In the genomic region with DNA sequence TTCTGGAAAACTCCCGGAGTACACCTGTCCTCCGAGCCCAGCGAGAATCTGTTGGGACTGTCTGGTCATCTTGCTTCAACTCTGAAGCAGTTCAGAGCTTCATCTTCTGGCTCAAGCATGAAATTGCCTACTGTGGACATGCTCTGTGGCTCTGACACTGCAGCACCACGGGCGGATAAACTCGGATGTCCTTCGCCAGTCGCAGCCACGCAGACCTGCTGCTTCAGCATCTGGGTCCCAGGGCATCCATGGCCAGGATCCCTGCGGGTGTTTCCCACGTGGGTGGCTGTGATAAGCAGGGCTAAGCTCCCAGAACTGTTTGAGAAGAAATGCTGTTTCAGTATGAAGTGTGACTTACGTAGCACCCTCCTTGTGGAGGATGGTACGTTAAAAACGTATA, we compare ENCODE assay signal across 16 mouse cellular contexts.
"Had no signal": no experiment of that assay in that cellular context is flagged by ENCODE, and none has a peak within 500 bp of the region (broad histone marks: within the 10 kb centered on the region; RNA-seq: fewer than 3 reads in every experiment).

No protein-coding gene starts in this region.

- ATAC-seq: liver, embryonic 12.5 days; midbrain, embryonic 16.5 days had no signal

- H3K36me3 ChIP-seq: limb, embryonic 10.5 days; liver, embryonic 12.5 days; midbrain, embryonic 12.5 days; neural tube, embryonic 13.5 days had no signal

- H3K27me3 ChIP-seq: liver, embryonic 12.5 days; midbrain, embryonic 12.5 days; neural tube, embryonic 13.5 days had no signal

- H3K9ac ChIP-seq: liver, embryonic 12.5 days; lung, embryonic 14.5 days; midbrain, embryonic 12.5 days; neural tube, embryonic 13.5 days had no signal

- DNase-seq: kidney, postnatal 4 days; lung, embryonic 14.5 days; lung, postnatal 10 days; retina, postnatal 1 day; right cerebral cortex, postnatal 4 days; spleen, adult 18-20 months; thymus, adult 2 months; thymus, postnatal 36 days had no signal

- H3K27ac ChIP-seq: kidney, postnatal 0 days; layer of hippocampus, adult 2 months; limb, embryonic 10.5 days; liver, embryonic 12.5 days; macrophage; midbrain, embryonic 12.5 days; neural tube, embryonic 13.5 days had no signal

- H3K4me1 ChIP-seq: limb, embryonic 10.5 days; liver, embryonic 12.5 days; midbrain, embryonic 12.5 days; neural tube, embryonic 13.5 days had no signal

- H3K4me2 ChIP-seq: liver, embryonic 12.5 days; lung, embryonic 14.5 days; midbrain, embryonic 12.5 days; neural tube, embryonic 13.5 days had no signal

- H3K4me3 ChIP-seq: layer of hippocampus, adult 2 months; limb, embryonic 10.5 days; liver, embryonic 12.5 days; midbrain, embryonic 12.5 days; neural tube, embryonic 13.5 days had no signal

- H3K9me3 ChIP-seq: limb, embryonic 10.5 days; liver, embryonic 12.5 days; midbrain, embryonic 12.5 days; neural tube, embryonic 13.5 days had no signal
